Mouse (Mus musculus) natural killer cell, adult 2 months (primary cell): Measurements from ENCODE around the gene Retreg2.

Experiments used
- DNase-seq, 2 experiments: peaks; one replicate each; pipeline ENCODE4 v3.0.0; 2022; ENCODE audit warnings: low spot score in 2 of 2

The Retreg2 gene

DNA sequence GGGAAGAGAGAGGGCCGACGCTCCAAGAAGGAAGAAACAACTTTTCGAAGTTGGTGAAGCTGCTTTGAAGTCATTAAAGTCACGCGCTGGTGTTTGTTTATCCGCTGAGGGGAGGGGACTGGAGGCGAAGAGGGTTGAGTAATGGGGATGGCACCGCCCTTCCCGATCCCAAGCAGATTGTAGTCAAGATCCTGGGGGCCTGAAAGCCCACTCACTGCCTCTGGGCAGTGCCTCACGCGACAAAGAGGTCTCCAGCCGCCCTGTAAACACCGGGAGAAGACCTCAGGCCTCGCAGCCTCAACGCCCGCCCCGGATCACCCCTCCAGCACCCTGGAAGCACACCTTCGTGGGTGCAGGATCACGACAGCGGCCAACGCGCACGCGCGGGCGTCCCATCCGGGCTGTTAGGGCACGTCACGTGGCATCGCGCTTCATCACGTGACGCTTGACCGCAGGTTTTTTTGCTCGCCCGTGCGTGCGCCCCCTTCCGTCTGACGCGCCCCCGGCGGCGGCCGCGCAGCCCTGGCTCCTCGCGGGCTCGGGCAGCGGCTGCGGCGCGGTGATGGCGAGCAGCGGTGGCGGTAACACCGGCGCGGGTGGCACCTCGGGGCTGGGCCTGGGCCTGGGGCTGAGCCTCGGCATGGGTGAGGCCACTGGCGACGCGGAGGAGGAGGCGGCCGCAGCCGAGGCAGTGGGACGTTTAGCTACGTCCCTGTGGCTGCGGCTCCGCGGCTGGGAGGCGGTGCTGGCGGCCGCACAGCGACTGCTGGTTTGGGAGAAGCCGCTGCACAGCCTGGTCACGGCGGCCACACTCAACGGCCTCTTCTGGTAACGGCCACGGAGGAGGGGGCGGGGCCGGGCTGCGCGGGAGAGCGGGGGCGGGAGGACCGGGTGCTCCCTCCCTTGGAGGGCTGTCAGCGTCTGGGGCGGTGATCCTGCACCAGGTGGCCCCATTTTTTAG is at the start of gene Retreg2, which contains the start of gene Cnppd1:
Gene Retreg2, plus strand, starts transcription at position 478 of the 961 bp plus-strand sequence.
Gene Cnppd1, minus strand, starts transcription at position 411 of the 961 bp plus-strand sequence.
- peak; percentile 93 to 96 for DNase-seq

DNA sequence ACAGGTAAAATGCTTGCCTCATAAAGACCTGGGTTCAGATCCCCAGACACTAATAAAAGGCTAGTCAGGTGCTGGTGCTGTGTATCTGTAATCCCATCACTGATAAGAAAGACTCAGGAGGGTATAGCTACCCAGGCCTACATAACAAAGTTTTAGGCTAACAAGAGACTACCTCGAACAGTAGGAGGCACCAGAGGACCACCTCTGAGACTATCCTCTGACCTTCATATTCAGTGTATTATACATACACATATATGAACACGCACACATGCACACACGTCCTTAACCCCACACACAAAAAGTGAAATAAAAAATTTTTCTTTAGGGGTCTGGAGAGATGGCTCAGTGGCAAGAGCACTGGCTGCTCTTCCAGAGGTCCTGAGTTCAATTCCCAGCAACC is 20.4 kb upstream of the Retreg2 start:
- DNase-seq: peak in 1 of 2 experiments; percentile 33

DNA sequence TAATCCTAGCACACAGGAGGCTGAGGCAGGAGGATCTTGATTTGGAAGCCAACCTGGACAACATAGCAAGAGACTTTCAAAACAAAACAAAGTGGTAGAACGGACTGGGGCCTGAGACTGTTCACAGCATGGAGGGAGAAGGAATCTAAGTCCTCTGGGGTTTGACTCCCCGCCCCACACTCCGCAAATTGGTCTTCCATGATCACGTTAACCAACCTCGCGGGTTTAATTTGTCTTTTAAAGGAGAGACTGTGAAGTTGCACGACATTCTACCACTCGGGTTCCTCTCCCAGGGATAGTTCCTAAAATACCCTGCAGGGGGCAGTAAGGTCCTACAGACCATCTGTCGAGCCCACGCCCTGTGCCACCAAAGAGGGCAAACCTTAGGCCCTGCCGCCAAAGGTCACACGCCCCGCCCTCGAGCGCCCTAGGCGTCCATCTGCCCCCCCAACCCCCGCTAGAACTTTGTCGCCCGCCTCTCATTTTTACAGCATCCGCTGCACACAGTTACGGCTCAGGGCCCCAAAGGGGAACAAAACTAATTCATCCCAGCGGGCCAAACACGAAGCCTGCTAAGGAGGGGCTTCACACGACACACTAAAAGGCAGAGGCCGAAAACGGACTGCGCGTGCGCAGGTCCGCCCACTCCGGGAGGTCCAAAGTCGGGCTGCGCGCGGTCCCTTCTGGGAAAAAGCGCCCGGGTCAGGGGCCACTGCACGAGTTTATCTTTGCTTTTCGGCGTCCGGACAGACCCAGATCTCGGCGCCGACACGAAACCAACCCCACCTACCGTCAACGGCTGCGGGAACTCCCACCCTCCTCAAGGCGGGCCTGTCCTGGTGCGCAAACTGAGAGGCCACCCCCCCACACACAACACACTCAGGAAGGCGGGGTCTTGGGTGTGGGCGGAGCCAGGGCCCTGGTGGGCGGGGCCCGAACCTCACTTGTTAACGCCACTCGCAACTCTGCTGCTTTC is 17.9 kb upstream of the Retreg2 start, which contains the start of gene Nhej1:
Gene Nhej1, minus strand, starts transcription at position 855 of the 976 bp plus-strand sequence.
- DNase-seq: peak; percentile 92 to 93

DNA sequence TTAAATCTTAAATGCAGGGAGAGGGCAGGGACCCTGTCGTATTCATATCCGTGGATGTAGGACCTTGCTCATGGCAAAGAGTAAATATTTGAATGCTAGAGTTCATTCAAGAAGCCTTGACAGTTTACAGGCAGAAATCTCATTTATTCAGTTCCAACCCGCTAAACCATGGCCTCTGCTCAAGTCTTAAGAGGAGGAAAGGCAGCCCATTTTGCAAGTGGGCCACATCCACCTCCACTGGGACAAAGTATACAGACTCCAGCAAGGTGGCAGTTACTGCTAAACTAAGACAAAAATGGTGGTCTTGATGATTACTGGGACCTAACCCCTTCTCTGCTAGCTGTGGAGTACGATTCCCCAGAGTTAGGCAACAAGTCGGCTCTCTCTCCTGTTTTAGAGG is 17.2 kb upstream of the Retreg2 start:
- DNase-seq: no peak

DNA sequence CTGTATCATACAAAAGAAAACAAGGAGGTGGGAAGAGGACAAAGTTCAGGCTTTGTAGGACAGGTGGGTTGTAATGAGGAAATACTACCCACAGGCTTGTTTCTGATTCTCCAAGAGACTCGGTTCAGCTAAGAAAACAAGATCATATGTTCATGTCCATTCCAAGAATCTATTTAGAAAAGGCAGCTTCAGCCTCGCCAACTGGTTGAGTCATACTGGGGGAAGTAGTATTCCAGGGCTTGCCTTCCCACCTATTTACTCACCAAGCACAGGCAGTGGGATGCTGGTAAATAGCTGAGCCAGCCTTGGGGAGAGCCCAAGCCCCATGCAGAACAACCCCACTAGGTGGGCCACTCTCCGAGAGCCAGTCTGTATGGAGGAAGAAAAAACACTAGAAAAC is 13.9 kb upstream of the Retreg2 start:
- no peak for DNase-seq

DNA sequence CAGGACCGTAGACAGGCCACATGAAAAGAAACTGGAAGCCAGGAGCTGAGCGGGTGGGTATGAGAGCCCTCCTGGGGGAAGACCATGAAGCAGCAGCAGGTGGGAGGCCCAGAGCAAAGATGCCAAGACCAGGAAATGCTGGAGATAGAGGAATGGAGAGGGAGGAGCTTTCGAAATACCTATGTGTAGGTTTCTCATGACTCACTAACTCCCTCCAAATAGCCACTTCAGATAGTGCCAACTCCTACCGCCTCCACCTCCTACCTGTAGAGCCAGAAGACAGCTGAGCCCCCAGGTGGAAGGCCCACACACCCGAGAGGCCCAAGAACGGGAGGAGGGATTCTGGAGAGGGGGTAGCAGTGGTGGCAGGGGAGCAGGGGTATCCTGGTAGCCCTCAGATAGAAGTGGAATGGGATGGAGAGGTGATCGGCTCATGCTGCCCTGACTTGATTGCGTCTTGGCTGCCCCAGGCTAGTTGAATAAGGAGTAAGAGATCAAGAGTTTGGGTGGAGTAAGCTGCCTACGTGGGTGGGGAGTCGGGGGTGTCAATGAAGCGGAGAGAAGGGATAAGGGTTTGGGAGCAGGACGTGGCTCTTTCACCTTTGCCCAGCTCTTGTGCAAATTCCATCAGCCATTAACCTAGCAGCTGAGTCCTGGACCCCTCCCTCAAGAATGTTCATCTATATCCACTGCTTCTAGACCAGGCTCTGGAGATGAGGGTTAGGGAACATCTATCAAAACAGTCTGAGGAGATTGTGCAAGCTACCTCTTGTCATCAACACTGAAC is 9.0 kb upstream of the Retreg2 start, which contains the start of gene Slc23a3:
Gene Slc23a3, minus strand, starts transcription at position 470 of the 787 bp plus-strand sequence.
- no peak for DNase-seq

DNA sequence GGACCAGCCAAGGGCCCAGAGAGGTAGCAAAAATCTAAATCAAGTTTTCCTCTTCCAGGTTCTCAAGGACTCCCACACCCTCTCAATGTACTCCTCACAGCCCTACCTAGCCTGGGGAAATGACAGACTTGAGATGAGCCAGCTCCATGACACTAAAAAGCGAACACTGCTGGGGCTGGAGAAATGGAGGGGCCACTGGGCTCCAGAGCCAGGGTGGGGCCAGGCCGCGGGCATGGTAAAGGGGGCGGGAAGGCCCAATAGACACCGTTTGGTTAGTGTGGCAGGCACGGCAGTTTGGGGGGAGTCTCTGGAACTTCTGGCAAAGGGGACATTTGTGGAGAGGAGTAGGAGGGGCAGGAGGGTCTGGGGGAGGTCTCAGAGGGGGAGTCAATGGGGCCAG is 6.3 kb upstream of the Retreg2 start:
- DNase-seq: no peak

DNA sequence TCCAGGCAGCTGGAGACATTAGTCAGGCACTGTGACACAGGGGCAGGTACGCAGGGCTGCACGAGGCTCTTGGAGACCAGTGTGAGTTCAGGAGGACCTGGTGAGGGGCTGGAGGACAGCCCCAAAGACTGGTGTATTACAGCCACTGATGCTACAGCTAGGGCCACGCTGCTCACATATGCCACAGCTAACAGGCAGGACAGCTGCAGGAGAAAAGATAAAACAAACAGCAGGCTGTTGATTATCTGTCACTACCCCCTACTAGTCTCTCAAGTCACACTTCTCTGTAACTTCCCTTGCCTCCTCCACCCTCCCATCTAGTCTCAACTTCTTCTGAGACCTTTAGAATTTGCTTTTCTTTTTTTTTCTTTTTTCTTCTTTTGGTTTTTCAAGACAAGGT is 5.8 kb upstream of the Retreg2 start:
- DNase-seq: no peak

GRCm38 (mm10) chr1:75138448-75138847 is 4.1 kb upstream of the Retreg2 start:
- no peak for DNase-seq

- DNase-seq: no peak
Measured at GRCm38 (mm10) chr1:75140601-75141190, 1.9 kb upstream of the Retreg2 start.

- peak; percentile 68 to 69 for DNase-seq
Measured at GRCm38 (mm10) chr1:75141486-75142190, 940 bp upstream of the Retreg2 start.

DNA sequence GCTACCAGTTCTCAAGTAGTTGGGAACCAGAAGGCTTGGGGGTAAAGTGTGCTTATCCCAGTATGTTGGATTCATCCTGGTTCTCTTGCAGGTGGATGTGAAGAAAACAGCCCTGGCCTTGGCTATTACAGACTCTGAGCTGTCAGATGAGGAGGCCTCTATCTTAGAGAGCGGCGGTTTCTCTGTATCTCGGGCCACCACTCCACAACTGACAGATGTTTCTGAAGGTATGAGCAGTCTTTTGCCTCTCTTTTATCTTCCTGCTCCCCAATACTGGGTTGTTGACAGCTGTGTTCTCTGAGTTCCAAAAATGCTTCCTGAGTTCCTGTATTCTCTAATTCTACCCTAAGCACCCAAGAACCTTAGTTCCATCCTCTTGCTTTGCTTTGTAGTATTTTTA is 3.0 kb downstream of the Retreg2 start:
- DNase-seq: no peak

DNA sequence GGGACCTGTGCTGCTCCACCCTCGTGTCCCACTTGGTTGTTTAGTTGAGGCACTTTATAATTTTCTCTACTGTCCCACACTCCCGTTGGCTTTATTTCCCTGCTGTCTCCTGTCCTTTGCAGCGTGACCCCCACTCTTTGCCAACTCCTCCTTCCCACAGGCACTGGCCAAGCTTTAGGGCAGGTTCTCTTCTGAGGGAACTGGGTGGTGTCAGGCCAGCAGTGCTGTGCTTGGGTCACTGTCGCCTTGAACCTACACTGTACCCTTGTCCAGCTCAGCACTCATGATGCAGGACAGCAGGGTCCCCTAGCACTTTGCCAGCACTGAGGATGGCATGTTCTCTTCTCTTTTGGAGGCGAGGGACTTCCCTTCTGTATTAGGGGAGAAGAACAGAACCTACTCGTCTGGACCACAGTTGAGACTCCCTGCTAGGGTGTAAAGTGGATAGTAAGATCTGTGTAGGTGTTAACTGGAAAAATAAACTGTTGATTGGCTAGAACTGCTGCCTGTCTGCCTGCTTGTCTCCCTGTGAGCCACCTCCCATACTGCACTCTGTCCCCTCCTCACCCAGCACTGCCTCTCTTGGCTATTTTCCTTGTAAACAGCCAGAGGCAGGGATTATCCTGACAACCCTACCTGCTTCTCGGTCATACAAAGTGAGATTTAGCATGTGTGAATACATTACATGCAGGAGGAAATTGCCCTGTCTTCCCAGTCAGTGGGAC is 5.0 kb downstream of the Retreg2 start:
- no peak for DNase-seq

GRCm38 (mm10) chr1:75148727-75149126 is 6.1 kb downstream of the Retreg2 start:
- DNase-seq: no peak

DNA sequence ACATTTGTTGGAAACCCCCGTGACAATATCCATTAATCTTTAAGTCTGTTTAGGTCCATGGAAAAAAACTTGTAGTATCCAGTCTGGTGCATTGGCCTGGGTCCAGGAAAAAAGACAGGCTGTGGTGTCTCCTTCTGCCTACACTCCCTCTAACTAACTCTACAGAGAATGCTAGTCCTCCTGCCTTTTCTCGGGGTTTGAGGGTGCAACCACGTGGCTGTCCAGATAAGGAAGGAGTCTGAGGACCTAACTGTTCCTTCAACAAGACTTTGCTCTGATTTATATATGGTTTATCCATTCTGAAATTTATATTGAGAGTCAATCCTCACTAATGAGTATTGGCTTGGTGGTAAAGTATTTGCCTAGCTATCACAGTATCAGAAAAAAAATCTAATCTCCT is 13.3 kb downstream of the Retreg2 start:
- no peak for DNase-seq

GRCm38 (mm10) chr1:75158990-75159389 is 16.4 kb downstream of the Retreg2 start:
- DNase-seq: no peak

- no peak for DNase-seq
Measured at GRCm38 (mm10) chr1:75159540-75160255, 17.1 kb downstream of the Retreg2 start.

DNA sequence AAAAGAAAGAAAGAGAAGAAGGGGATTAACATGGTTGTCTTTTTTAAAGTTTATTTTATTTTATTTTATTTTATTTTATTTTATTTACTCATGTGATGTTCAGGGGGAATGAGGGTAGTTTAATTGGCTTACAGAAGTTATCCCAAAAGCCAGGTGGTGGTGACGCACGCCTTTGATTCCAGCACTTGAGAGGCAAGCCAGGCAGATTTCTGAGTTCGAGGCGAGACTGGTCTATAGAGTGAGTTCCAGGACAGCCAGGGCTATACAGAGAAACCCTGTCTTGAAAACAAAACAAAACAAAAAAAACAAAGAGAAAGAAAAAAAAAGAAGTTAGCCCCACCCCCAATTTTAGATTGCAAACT is 17.7 kb downstream of the Retreg2 start:
- DNase-seq: no peak

GRCm38 (mm10) chr1:75168093-75168471 is 25.5 kb downstream of the Retreg2 start:
- DNase-seq: no peak
